Mouse (Mus musculus): ENCODE measurements around the gene Tmem123.

The Tmem123 gene

GRCm38 (mm10) chr9:7763614-7764300 lies at the start of gene Tmem123:
TSS of gene Tmem123 (plus strand) at chr9:7764041.
- DNase-seq = peak; percentile 99 to 100

GRCm38 (mm10) chr9:7714062-7714907 lies 49.6 kb upstream of the Tmem123 start:
- DNase-seq = peak; percentile 29 to 48

GRCm38 (mm10) chr9:7714908-7715175 lies 49.0 kb upstream of the Tmem123 start:
- no peak for DNase-seq

- no peak for DNase-seq
These were observed 42.3 kb upstream of the Tmem123 start for GRCm38 (mm10) chr9:7721543-7721942.

- DNase-seq = no peak
These were observed 34.8 kb upstream of the Tmem123 start for GRCm38 (mm10) chr9:7728997-7729396.

GRCm38 (mm10) chr9:7742696-7743095 lies 21.1 kb upstream of the Tmem123 start:
- DNase-seq = no peak

GRCm38 (mm10) chr9:7744156-7744555 lies 19.7 kb upstream of the Tmem123 start:
- DNase-seq = no peak

- no peak for DNase-seq
These were observed 15.0 kb upstream of the Tmem123 start for GRCm38 (mm10) chr9:7748881-7749280.

- no peak for DNase-seq
These were observed 14.3 kb upstream of the Tmem123 start for GRCm38 (mm10) chr9:7749537-7749936.

- DNase-seq = no peak
These were observed 7.9 kb upstream of the Tmem123 start for GRCm38 (mm10) chr9:7755889-7756423.

- DNase-seq = no peak
These were observed 1.9 kb upstream of the Tmem123 start for GRCm38 (mm10) chr9:7761906-7762455.

- DNase-seq = no peak
These were observed 1.1 kb upstream of the Tmem123 start for GRCm38 (mm10) chr9:7762741-7763140.

- peak; percentile 28 to 36 for DNase-seq
These were observed 626 bp downstream of the Tmem123 start for GRCm38 (mm10) chr9:7764463-7764871.

GRCm38 (mm10) chr9:7765236-7765635 lies 1.4 kb downstream of the Tmem123 start:
- no peak for DNase-seq

- no peak for DNase-seq
These were observed 2.7 kb downstream of the Tmem123 start for GRCm38 (mm10) chr9:7766582-7766981.

GRCm38 (mm10) chr9:7767526-7767925 lies 3.7 kb downstream of the Tmem123 start:
- no peak for DNase-seq

GRCm38 (mm10) chr9:7769081-7769480 lies 5.2 kb downstream of the Tmem123 start:
- no peak for DNase-seq

GRCm38 (mm10) chr9:7769491-7769890 lies 5.7 kb downstream of the Tmem123 start:
- DNase-seq = no peak

GRCm38 (mm10) chr9:7772361-7772760 lies 8.5 kb downstream of the Tmem123 start:
- DNase-seq = no peak

GRCm38 (mm10) chr9:7772773-7773454 lies 9.1 kb downstream of the Tmem123 start:
- DNase-seq = no peak

- DNase-seq = no peak
These were observed 9.8 kb downstream of the Tmem123 start for GRCm38 (mm10) chr9:7773686-7774085.

- no peak for DNase-seq
These were observed 10.7 kb downstream of the Tmem123 start for GRCm38 (mm10) chr9:7774538-7774937.

GRCm38 (mm10) chr9:7775011-7775410 lies 11.2 kb downstream of the Tmem123 start:
- DNase-seq = no peak
